Mouse (Mus musculus): ENCODE results near the gene Mphosph10.

GRCm38 (mm10) chr7:64327486-64327885, 64.6 kb downstream of the Mphosph10 start:
- TF ChIP-seq CTCF (IDR thresholded peaks at IDR 0.05; ENCODE audit: control insufficient read depth, insufficient read depth, insufficient replicate concordance, low read depth, low read length) (no peak), POLR2A (IDR thresholded peaks at IDR 0.05; ENCODE audit: control insufficient read depth, low read depth, low read length) (no peak)

All from testis, adult 2 months (tissue).